Mouse (Mus musculus): Measurements from ENCODE around the gene Psmb11.

The Psmb11 gene

GRCm38 (mm10) chr14:54640946-54641304 is 19.7 kb downstream of the Psmb11 start, which contains the start of gene Gm17606:
Gene Gm17606, plus strand, starts transcription at chr14:54640952.
- no peak for DNase-seq (ENCODE audit: low spot score)

GRCm38 (mm10) chr14:54641305-54641969 is 20.2 kb downstream of the Psmb11 start, which contains the start of gene Cdh24:
Gene Cdh24, minus strand, starts transcription at chr14:54641364.
- DNase-seq (ENCODE audit: low spot score) = peak; percentile 85

GRCm38 (mm10) chr14:54642224-54642944 is 21.2 kb downstream of the Psmb11 start:
- DNase-seq (ENCODE audit: low spot score) = no peak

DNA sequence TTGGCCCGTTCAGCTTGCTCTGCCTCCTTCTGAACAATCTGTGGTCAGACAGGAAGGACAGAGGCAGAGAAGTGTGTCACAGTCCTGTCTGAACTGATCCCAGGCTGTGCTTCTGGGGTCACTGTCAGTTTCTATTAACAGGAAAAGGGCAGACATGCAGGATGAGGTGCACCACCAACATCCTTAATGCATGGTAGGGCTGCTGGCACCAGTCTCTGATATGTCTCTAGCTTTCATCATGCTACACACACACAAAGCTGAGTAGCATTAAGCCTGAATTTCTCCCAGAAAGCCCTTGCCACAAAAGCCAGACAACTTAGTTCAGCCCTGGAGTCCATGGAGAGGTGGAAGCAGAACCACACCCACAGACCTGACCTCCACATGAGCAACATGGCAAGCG is 21.8 kb downstream of the Psmb11 start:
- no peak for DNase-seq (ENCODE audit: low spot score)

- no peak for DNase-seq (ENCODE audit: low spot score)
These were observed 23.1 kb downstream of the Psmb11 start for GRCm38 (mm10) chr14:54644294-54644693.

GRCm38 (mm10) chr14:54646455-54646854 is 25.2 kb downstream of the Psmb11 start:
- no peak for DNase-seq (ENCODE audit: low spot score)

DNA sequence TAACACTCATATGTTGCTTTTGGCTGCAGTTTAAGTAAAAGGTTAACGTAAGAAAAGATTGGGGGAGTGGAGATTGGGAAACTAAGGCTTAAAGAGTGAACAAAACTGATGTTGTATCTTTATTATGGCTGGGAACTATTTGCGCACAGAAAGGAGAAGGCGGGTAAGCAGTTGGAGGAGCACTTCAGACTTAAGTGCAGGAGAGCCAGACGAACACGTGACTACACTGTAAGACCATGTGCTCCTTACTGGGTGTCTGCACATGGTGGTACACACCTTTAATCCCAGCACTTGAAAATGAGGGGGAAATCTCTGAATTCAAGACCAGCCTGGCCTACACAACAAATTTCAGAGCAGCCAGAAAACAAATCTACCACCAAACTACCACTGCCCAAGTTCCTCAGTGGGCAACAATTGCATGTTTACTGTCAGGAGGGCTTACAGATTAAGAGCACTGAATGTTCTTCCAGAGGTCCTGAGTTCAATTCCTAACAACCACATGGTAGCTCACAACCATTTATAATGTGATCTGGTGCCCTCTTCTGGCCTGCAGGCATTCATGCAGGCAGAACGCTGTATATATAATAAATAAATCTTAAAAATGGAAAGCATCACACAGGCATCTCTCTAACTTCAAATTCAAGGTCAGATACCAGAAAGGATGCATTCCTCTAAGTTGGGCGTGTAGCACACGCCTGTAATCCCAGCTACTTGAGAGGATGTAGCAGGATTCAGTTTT is 25.8 kb downstream of the Psmb11 start:
- no peak for DNase-seq (ENCODE audit: low spot score)

GRCm38 (mm10) chr14:54647900-54648299 is 26.7 kb downstream of the Psmb11 start:
- DNase-seq (ENCODE audit: low spot score) = no peak

GRCm38 (mm10) chr14:54650621-54651454 is 29.6 kb downstream of the Psmb11 start:
- peak; percentile 79 for DNase-seq (ENCODE audit: low spot score)

DNA sequence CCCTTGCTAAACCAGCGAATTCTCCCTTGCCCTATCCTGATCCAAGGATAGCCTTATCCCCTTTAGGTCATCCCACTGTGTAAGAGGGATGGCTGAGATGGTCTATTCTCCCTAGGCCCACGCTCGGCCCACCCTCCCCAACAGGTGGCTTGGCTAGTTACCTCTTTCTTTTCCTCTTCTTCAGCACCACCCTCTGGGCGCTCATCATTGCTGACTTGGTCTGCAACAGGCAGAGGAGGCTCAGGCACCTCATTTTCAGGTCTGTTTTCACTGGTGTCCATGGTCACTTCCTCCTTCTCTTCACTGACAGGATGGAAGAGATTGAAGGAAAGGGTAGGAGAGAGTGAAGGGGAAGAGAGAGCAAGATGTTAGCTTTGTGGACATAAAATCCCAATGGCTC is 30.3 kb downstream of the Psmb11 start:
- DNase-seq (ENCODE audit: low spot score) = no peak

GRCm38 (mm10) chr14:54652787-54653186 is 31.6 kb downstream of the Psmb11 start:
- no peak for DNase-seq (ENCODE audit: low spot score)

GRCm38 (mm10) chr14:54653496-54653895 is 32.3 kb downstream of the Psmb11 start:
- peak; percentile 76 for DNase-seq (ENCODE audit: low spot score)

GRCm38 (mm10) chr14:54660009-54660408 is 38.8 kb downstream of the Psmb11 start:
- no peak for DNase-seq (ENCODE audit: low spot score)

- DNase-seq (ENCODE audit: low spot score) = no peak
These were observed 43.4 kb downstream of the Psmb11 start for GRCm38 (mm10) chr14:54664477-54665222.

DNA sequence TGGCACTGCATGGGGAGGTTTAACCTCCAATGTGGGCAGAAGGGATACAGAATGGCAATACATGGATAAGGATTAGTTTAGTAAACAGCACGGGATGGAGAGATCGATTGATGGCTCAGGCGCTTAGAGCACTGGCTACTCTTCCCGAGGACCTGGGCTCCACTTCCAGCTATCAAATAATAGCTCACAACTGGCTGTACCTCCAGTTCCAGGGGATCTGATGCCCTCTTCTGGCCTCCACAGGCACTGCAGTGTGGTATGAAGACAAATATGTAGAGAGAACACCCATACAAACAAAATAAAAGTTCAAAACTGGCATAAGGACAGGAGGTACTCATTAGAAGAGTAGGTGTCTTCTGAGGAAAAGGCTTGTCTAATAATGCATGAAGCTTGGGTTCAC is 48.1 kb downstream of the Psmb11 start:
- peak; percentile 29 for DNase-seq (ENCODE audit: low spot score)

DNA sequence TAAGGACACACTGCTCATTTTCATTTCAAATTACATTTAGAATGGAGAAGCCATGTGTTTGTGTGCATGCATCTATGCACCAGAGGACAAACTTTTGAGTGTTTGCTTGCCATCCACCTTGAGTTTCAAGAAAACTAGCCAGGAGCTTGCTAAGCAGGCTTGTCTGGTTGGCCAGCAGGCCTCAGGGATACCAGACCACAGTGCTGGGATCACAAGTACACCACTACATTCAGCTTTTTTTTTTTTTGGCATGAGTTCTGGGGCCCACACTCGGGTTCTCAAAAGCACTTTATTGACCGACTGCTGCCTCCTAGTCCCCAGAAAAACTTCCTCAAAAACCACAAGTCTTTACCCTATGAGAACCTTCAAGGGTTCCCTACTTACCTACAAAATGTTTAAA is 53.1 kb downstream of the Psmb11 start:
- DNase-seq (ENCODE audit: low spot score) = no peak

- no peak for DNase-seq (ENCODE audit: low spot score)
These were observed 55.1 kb downstream of the Psmb11 start for GRCm38 (mm10) chr14:54676290-54676689.

GRCm38 (mm10) chr14:54678657-54679304 is 57.5 kb downstream of the Psmb11 start:
- DNase-seq (ENCODE audit: low spot score) = no peak

Measured in ovary, postnatal 14 days (tissue).